Mouse (Mus musculus): ENCODE data around the gene Gm11444. TPM values are rescaled to one million over a fixed set of nuclear protein-coding genes. Genes with fewer than 3 reads are reported as not detected.

Gene Gm11444
- polyA plus RNA-seq, 1 experiment = not detected

DNA sequence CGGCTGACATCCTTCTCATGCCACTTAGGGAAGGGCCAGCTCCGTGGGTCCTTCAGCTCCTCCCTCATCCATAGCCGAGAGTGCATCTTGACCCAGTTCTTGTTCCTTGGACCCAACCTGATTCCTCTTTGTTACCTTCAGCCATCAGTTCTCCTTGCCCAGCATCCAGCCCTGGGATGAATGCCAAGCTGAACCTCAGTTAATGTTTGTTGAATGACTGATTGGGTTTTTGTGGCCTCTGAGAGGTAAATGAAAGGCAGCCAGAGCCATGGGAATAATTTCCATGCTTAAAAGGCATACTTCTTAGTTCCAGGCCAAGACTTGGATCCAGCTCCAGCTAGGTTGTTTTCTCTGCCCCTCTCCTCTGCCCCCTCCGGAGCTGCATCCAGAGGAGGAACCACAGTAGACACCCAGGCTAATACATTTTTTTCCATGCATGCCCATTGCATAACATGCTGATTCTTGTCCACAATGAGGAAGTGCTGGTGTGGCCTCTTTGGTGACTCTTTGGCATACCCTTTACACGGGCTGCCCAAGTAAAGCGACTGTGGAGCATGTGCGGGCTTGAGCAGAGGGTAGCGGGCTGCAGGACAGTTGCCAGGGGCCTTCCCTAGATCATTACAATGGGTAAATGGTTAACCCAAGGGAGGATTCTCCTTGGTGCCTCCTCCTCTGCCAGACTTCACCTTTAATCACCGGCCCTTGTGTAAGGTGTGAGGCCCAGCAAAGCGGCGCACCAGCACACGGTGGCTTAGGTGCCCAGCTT is 37.7 kb downstream of the Gm11444 start:
- no peak for TF ChIP-seq POLR2A (IDR thresholded peaks at IDR 0.05; ENCODE audit: insufficient read depth, low read depth, low read length)
- no peak for TF ChIP-seq CTCF (IDR thresholded peaks at IDR 0.05; ENCODE audit: insufficient read depth, low read depth, low read length)

GRCm38 (mm10) chr11:85811676-85812075 is 38.5 kb downstream of the Gm11444 start:
- WGBS = 92% methylated on average over 5 of the region's 5 CpGs
- no peak overlapping the region for H3K4me3 ChIP-seq (ENCODE audit: insufficient read depth, low read depth, low read length)
- no peaks in the 10 kb centered on the region for H3K4me1 ChIP-seq (ENCODE audit: control insufficient read depth, insufficient read depth, low read length)
- H3K27ac ChIP-seq (ENCODE audit: insufficient read depth, low read depth, low read length) = no peak overlapping the region
- TF ChIP-seq POLR2A (IDR thresholded peaks at IDR 0.05; ENCODE audit: insufficient read depth, low read depth, low read length) (no peak), CTCF (IDR thresholded peaks at IDR 0.05; ENCODE audit: insufficient read depth, low read depth, low read length) (no peak)

More for the DNA sequence above, 37.7 kb downstream of the Gm11444 start:
- H3K4me3 ChIP-seq (ENCODE audit: insufficient read depth, low read depth, low read length) = no peak overlapping the region
- no peak overlapping the region for H3K27ac ChIP-seq (ENCODE audit: insufficient read depth, low read depth, low read length)
- H3K4me1 ChIP-seq (ENCODE audit: control insufficient read depth, insufficient read depth, low read length) = no peaks in the 10 kb centered on the region
- WGBS = 79% methylated on average over 12 of the region's 12 CpGs

GRCm38 (mm10) chr11:85811229-85811628 is 38.9 kb downstream of the Gm11444 start:
- WGBS = 91% methylated on average over 4 of the region's 4 CpGs
- H3K27ac ChIP-seq (ENCODE audit: insufficient read depth, low read depth, low read length) = no peak overlapping the region
- H3K4me1 ChIP-seq (ENCODE audit: control insufficient read depth, insufficient read depth, low read length) = no peaks in the 10 kb centered on the region
- H3K4me3 ChIP-seq (ENCODE audit: insufficient read depth, low read depth, low read length) = no peak overlapping the region
- no peak for TF ChIP-seq CTCF (IDR thresholded peaks at IDR 0.05; ENCODE audit: insufficient read depth, low read depth, low read length)
- no peak for TF ChIP-seq POLR2A (IDR thresholded peaks at IDR 0.05; ENCODE audit: insufficient read depth, low read depth, low read length)

- Histone ChIP-seq H3K4me3 (ENCODE audit: insufficient read depth, low read depth, low read length) (no peak overlapping the region), H3K27ac (ENCODE audit: insufficient read depth, low read depth, low read length) (no peak overlapping the region), H3K4me1 (ENCODE audit: control insufficient read depth, insufficient read depth, low read length) (no peaks in the 10 kb centered on the region)
- TF ChIP-seq POLR2A (IDR thresholded peaks at IDR 0.05; ENCODE audit: insufficient read depth, low read depth, low read length) (no peak), CTCF (IDR thresholded peaks at IDR 0.05; ENCODE audit: insufficient read depth, low read depth, low read length) (no peak)
- 89% methylated on average over 11 of the region's 11 CpGs for WGBS
Measured at GRCm38 (mm10) chr11:85807353-85807752, 42.8 kb downstream of the Gm11444 start.

DNA sequence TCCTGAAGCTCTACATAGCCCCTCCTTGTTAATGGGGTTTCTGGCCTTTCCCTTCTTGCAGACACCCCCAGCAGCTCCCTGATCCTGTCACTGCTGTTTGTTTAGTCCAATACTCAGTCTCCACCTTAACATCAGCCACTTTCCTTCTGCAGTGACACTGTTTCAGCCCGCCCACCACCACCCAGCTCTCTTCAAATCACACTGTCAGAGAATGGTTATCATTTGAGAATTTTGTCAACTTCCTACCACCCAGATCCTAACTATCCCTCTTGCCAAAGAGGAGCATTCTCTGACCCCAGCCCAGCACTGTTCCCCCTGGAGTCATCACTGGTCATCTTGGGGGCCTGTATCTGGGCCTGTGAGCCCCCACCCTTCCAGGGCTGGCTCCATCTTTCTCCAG is 44.4 kb downstream of the Gm11444 start:
- 96% methylated on average over 1 of the region's 1 CpGs for WGBS
- Histone ChIP-seq H3K4me3 (ENCODE audit: insufficient read depth, low read depth, low read length) (no peak overlapping the region), H3K27ac (ENCODE audit: insufficient read depth, low read depth, low read length) (no peak overlapping the region), H3K4me1 (ENCODE audit: control insufficient read depth, insufficient read depth, low read length) (no peaks in the 10 kb centered on the region)
- no peak for TF ChIP-seq POLR2A (IDR thresholded peaks at IDR 0.05; ENCODE audit: insufficient read depth, low read depth, low read length)
- no peak for TF ChIP-seq CTCF (IDR thresholded peaks at IDR 0.05; ENCODE audit: insufficient read depth, low read depth, low read length)

- Histone ChIP-seq H3K27ac (ENCODE audit: insufficient read depth, low read depth, low read length) (no peak overlapping the region), H3K4me1 (ENCODE audit: control insufficient read depth, insufficient read depth, low read length) (no peaks in the 10 kb centered on the region), H3K4me3 (ENCODE audit: insufficient read depth, low read depth, low read length) (no peak overlapping the region)
- 90% methylated on average over 5 of the region's 5 CpGs for WGBS
- TF ChIP-seq CTCF (IDR thresholded peaks at IDR 0.05; ENCODE audit: insufficient read depth, low read depth, low read length) (no peak), POLR2A (IDR thresholded peaks at IDR 0.05; ENCODE audit: insufficient read depth, low read depth, low read length) (no peak)
Measured at GRCm38 (mm10) chr11:85804048-85804447, 46.1 kb downstream of the Gm11444 start.

DNA sequence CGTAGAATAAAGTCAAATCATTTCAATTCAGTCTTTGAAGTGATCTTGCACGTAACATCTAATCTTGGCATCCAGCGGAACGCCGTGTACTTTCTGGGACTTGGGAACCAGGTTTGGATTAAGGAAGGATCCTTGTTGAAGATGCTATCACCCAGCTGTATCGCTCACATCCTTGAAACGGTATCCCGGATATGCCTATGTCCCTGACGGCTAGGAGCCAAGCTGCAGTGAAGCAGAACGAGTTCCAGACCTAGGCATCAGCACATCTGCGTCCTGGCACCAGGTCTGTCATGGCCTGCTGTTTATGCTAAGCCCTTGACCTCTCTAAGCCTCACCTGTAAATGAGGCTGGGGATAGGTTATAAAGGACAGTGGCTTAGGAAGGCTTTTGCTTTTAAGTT is 49.8 kb downstream of the Gm11444 start:
- no peak overlapping the region for H3K27ac ChIP-seq (ENCODE audit: insufficient read depth, low read depth, low read length)
- TF ChIP-seq CTCF (IDR thresholded peaks at IDR 0.05; ENCODE audit: insufficient read depth, low read depth, low read length) (no peak), POLR2A (IDR thresholded peaks at IDR 0.05; ENCODE audit: insufficient read depth, low read depth, low read length) (no peak)
- no peaks in the 10 kb centered on the region for H3K4me1 ChIP-seq (ENCODE audit: control insufficient read depth, insufficient read depth, low read length)
- H3K4me3 ChIP-seq (ENCODE audit: insufficient read depth, low read depth, low read length) = no peak overlapping the region
- WGBS = 94% methylated on average over 11 of the region's 11 CpGs

DNA sequence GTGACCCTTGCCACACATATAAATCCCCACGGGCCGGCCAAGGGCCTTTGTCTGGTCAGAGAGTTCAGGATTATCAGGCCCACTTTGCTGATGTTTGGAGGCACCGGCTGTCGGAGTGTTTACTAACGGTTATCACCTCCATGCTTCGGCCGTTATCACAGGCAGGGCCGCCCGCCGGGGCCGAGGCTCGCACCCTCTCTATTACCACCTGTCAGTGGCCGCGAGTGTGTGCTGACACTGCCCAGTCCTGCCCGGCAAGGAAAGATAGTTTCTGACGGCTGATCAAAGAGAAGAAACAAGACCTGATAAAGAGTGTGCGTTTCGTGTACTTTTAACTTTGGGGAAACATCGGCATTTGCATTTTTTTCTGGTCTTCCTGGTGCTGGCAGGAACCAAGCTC is 50.3 kb downstream of the Gm11444 start:
- WGBS = 94% methylated on average over 19 of the region's 19 CpGs
- TF ChIP-seq POLR2A (IDR thresholded peaks at IDR 0.05; ENCODE audit: insufficient read depth, low read depth, low read length) (no peak), CTCF (IDR thresholded peaks at IDR 0.05; ENCODE audit: insufficient read depth, low read depth, low read length) (no peak)
- H3K4me1 ChIP-seq (ENCODE audit: control insufficient read depth, insufficient read depth, low read length) = no peaks in the 10 kb centered on the region
- no peak overlapping the region for H3K4me3 ChIP-seq (ENCODE audit: insufficient read depth, low read depth, low read length)
- H3K27ac ChIP-seq (ENCODE audit: insufficient read depth, low read depth, low read length) = no peak overlapping the region

- 94% methylated on average over 4 of the region's 4 CpGs for WGBS
Measured at GRCm38 (mm10) chr11:85799456-85799855, 50.7 kb downstream of the Gm11444 start.

More at GRCm38 (mm10) chr11:85799456-85799855, 50.7 kb downstream of the Gm11444 start:
- Histone ChIP-seq H3K27ac (ENCODE audit: insufficient read depth, low read depth, low read length) (no peak overlapping the region), H3K4me1 (ENCODE audit: control insufficient read depth, insufficient read depth, low read length) (no peaks in the 10 kb centered on the region), H3K4me3 (ENCODE audit: insufficient read depth, low read depth, low read length) (no peak overlapping the region)
- TF ChIP-seq POLR2A (IDR thresholded peaks at IDR 0.05; ENCODE audit: insufficient read depth, low read depth, low read length) (no peak), CTCF (IDR thresholded peaks at IDR 0.05; ENCODE audit: insufficient read depth, low read depth, low read length) (no peak)

Other genes with a start within 250 kb of the Gm11444 start
- gene Tbx2, start 17.8 kb downstream of the Gm11444 start, polyA plus RNA-seq (2012; ENCODE audit: insufficient read depth, insufficient read length, low replicate concordance, missing spikeins) = not detected in 2 replicates
- gene Tbx4, start 36.1 kb upstream of the Gm11444 start, polyA plus RNA-seq (2012; ENCODE audit: insufficient read depth, insufficient read length, low replicate concordance, missing spikeins) = not detected in 2 replicates

Measured in olfactory bulb, adult 2 months (tissue).